Mouse (Mus musculus) frontal cortex, adult 2 months (tissue): ENCODE measurements around the gene Colgalt1. TPM values are rescaled to one million over a fixed set of nuclear protein-coding genes. Genes with fewer than 3 reads are reported as not detected.

Experiments used
- DNase-seq, 2 experiments: peaks; one replicate each; pipeline ENCODE4 v3.0.0; 2022; ENCODE audit warnings: low spot score in 1 of 2; ENCODE audit errors: extremely low spot score in 1 of 2
- polyA plus RNA-seq: library from polyadenylated mRNA; depleted of rRNA; stranded (reverse); fragments of >200 nt; gene quantifications from 2 replicates; pipeline ENCODE4 v1.2.3, GENCODE M21; 2012

The Colgalt1 gene
- polyA plus RNA-seq, 1 experiment: 104 TPM

DNA sequence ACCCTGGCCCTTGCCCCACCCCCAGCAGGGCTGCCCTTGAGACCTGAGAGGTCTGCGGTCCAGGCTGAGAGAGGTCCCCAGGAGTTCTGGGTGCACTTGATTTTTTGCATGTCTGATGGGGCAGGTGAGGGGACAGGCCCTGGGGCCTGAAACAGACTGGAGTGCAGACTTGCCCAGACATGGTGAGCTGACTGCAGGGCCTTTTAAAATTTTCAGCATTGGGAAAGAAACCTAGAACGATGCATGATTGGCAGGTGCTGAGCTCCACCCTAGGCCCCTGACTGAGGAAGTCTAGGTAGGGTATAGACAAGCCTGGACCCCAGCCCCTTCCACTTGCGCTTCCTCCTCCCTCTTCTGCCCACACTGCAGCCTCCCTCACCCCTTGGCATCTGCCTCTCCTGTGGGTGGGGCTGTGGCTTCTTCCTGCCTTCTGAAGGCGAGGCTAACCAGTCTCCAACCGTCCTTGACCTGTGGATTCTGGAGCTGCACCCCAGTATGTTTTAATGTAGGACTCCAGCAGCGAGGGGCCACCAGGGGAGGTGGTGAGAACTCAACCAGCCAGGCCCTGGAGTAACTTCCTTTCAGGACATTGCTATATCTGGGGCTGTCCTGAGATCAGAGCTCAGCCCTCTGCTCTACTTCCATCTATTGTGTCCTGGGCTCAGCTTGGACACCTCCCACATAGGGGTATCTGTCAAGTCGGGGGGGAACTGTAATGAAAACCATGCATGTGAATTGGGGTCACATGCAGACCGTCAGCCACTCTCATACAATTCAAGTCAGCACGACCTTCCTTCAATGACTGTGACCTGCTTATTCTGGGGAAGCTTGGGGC, 16.7 kb downstream of the Colgalt1 start:
- DNase-seq: no peak

DNA sequence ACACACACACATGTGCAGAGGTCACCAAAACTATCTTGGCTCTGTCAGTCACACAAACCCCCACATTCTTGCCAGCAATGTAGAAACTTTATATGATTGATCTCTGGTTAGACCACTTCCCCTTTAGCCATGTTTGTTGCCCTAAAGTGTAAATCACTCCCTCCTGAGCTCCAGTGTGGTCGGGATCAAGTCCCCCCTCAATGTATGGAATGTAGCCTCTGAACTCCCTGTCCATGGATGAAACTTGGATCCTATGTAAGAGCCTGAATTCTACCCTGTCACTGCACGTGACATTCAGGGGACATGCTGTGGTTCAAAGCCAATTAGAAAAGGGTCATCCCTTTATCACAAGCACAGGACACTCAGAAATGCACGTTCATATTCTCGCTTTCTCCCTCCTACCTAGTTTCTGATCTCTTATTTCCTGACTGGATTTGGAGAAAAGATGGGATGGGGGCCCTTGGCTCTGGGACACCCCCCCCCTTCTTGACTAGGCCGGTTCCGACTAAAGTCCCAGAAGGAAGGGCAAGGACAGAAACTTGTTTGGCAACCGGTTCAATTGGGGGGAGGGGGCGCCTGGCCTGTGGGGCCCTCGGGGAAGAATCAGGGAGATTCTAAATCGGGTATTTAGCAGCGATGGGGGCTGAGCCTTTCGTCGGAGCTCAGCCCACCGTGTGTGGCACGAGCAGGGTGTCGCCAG, 17.7 kb downstream of the Colgalt1 start:
- no peak for DNase-seq

DNA sequence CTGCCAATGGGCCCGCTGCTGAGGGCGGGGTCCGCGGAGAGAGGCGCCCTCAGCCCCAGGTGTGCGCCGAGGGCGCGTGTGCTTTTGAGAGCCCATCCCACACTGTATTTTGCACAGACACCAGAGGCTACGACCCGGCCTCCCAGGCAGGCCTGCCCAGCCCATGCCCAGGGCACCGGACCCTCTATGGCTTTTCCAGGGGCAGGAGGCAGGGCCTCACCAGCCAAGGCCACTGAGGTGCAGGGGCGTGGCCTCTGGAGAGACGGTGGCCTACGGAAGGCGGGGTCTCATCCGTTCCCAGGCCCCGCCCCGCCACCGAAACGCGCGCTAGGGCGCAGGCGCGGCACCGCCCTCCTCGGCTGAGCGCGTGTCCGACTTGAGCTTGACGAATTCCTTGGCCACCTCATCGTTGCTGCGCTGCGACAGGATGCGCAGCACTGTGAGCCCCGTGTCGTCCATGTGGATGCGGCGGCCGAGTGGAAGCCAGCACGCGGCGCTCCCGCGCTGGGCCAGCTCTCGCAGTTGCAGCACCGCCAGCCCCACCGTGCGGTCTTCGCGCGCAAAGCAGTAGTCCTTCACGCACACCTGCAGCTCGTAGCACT, 18.4 kb downstream of the Colgalt1 start:
- peak; percentile 84 to 91 for DNase-seq

DNA sequence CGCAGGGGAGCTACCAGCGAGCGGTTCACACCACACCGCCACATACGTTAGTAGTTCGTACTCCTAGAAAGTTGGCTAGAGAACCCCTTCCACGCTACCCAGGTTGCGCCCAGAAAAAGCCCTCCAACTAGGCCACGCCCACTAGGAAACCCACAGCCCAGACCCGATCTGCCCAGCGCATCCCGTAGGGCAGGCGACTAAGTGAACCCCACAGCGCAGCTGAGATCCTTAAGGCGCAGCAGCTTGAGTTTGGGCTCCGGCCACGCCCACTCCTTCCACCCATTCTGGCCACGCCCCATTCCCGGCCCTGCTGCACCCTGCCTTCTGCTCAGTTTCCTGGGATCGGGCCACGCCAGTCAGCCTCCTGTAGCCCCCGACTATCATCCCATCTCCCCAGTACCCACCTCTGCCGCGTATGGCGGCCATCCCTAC, 19.0 kb downstream of the Colgalt1 start:
- no peak for DNase-seq

DNA sequence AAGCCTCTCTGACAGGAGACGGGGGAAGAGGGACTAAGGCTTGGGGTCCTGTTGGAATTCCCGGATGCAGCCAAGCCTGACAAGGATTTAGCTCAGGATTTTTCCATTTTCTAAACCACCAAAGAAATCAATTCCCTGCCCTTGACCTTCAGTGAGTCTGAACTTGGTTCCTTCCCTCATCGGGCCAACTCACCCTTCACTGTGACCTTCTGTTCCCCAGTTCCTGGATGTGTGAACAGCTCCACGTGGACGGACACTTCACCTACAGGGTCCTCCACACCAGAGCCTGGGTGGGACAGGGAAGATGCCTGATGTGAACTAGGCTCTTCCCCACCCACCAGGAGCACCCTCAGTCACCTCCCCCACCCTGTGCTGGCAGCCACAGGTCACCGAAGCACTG, 20.0 kb downstream of the Colgalt1 start:
- no peak for DNase-seq

DNA sequence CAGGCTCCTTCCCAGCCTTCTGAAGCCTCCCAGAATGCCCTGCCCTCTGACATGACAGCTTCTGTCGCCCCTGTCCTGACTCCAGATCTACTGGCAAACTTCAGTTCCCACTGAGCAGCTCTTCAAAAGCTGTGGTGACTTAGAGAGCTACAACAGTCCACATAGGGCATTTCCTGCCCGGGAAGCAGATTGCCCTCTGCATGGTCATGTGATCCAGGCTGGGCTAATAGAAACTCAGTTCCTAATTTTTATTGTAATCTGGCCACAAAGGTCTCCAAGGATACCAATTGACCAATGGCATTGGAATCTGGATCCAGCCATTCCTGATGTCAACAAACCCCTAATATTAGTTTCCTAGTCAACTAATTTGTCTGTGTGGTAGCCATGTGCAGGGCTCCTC, 21.1 kb downstream of the Colgalt1 start:
- DNase-seq: no peak

DNA sequence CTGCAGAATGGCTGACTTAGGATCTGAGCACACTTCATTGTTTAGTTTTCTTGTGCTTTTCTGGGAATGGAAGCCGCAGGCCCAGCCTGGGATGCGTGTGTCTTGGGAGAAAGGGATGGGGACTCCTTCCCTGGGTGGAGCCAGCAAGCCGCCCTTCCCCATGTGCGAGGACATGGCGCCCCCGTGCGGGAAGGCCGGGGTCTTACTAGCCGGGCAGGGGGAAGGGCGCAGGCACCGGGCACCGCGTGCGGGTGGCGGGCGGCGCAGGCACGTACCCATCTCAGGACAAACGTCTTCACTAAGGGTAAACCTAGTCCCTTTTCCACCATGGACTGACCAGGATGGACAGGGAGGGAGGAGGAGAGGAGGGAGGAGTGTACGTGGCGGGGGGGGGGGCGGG, 22.4 kb downstream of the Colgalt1 start:
- no peak for DNase-seq

DNA sequence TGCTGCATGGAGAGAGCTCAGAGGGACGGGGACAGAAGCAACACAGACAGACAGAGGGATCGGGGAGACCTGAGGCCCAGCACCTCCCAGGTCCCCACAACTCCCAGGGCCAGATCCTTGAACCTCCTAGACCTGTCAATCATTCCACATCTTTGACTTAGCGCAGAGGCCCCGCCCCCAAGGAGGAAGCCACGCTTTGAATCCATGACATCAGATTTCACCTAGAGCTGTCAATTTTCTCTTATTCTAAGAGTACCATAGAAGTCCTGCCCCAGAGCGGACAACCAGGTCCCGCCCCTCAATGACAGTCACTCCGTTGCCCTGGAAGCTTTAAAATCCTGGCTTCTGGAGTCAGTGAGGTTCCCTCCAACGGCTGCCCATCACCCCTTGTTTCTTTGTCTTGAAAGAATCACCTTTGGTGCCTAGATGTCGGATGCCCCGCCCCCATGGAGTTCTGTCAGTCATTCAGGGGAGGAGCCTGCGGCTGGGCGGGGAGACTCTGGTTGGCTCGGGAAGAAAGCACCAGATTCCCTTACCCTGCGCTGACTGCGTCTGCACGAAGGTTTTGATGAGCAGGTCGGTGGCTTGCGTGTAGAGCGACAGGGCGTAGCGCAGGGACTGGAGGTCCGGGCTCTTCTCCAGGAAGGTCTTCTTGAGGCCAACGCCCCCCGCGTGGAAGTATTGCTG, 23.3 kb downstream of the Colgalt1 start:
- no peak for DNase-seq

DNA sequence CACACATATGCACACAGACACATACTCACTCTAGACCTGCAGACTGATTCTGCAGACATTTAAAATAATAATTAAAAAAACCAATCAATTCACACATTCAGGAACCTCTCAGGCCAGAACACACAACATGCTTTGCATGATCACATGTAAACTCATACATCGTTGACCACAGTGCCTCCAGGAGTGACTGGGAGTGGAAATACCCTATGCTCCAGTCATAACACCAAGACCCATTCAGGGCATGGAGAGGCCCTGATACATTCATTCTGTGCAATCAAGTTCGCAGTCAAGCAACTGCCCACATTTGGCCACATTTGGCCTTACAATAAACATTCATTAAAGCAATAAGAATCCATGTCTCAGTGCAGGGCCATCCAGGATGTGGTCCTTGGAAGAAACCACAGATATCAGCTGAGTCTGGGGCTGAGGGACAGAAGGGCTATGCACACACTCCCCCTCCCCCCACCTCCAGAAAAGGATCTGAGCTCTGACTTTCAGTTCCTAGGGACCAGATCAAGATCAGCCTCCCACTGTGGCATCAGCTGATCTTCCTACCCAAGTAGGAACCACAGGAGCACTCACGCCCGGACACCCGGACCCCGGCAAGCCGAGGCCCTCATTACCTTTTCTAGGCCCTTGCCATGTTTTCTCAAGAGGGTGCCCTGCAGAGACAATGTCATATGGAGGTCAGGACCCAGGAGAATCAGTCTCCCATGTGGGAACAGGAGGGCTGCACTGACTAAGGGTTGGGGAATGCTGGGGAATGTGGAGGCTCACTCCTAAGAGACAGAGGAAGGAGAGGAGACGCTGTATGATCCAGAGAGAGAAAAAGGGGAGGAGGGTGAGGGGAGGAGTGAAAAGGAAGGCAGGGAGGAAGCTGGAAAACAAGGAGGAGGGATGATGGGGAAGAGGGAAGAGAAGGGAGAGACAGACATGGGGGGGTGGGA, 26.6 kb downstream of the Colgalt1 start:
- no peak for DNase-seq

DNA sequence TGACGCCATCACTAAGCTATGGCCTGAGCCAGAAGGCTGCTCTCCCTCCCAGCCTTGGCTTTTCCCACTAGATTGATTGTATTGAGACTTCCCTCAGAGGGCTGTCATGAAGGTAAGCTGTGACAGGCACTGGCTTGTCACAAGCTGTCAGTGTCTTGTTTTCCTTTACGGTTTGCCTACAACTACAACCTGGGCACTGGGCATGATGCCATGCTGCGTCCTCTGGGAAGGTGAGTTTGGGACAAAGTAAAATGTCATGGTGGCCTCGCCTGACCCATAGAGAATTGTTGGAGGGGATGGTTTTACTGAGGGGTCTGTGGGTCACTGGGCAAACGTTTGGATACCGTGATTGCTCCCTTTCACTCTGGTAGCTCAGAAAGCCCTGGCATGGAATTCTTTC, 27.5 kb downstream of the Colgalt1 start:
- DNase-seq: no peak

DNA sequence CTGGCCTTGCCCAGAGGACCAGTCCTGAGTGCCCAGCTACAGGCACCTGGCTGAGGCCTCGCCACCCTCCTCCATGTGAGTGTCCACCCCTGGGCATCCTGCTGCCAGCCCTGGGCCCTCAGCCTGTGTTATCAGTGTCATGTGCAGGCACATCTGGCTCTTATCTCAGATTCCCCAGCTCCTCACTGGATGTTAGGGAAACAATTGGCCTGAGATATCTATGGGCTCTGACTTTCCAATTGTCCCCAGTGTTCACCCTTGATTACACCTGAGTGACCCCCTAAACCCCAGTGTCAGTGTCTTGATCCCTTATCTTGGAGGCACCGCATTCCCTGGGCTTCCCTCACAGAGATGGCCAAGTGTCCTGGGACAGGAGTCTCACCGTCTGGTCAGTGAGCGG, 28.5 kb downstream of the Colgalt1 start:
- no peak for DNase-seq

DNA sequence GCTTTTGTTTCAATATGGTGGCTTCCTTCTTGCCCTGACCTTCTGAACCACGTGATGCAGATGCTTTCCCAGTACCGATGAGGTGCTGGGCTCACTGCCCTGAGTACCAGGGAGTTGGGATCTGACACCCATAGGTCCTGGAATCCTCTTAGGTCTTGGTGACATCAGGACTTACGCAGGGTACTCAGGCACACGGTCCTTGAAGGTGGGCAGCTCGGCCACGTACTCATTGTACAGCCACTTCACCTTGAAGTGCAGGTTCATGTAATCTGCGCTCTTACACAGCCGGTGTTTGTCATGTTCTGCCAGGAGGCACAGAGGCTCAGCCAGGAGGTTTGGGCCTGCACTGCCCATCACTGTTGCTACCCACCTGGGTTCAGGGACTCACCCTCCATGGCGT, 34.7 kb downstream of the Colgalt1 start:
- no peak for DNase-seq

DNA sequence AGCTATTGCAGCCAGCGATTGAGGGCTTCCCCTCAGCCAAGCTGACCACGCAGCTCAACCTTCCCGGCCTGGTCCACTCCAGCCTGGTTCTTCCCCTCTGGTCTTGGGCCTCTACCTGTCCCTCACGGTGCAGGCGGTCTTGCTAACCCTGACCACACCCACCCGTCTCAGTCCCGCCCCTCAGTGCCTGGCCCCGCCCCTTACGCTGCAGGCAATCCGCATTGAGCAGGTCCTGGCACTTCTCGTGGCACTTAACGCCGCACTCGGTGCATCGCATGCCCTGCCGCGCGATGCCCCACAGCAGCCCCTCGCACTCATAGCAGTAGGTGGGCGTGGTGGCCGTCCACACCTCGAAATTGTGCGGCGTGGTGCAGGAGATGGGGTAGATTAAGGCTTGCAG, 43.8 kb downstream of the Colgalt1 start:
- no peak for DNase-seq

DNA sequence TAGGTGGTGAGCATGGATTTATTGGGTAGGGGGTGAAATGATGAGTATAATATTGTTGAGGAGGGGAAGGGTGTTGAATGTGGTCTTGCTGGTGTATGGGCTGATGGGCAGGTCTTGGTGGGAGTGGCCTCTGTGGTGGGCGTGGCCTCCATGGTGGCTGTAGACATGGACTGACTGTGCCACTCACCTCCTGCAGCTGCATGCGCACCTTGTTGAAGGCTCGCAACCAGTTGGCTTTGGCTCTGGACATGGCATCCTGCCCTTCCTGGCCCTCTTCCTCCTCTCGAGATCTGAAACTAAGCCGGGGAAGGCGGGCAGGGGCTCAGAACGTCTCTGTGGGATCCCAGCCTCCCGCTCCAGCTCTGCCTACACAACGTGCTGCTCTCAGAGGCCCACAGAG, 47.0 kb downstream of the Colgalt1 start:
- DNase-seq: no peak

DNA sequence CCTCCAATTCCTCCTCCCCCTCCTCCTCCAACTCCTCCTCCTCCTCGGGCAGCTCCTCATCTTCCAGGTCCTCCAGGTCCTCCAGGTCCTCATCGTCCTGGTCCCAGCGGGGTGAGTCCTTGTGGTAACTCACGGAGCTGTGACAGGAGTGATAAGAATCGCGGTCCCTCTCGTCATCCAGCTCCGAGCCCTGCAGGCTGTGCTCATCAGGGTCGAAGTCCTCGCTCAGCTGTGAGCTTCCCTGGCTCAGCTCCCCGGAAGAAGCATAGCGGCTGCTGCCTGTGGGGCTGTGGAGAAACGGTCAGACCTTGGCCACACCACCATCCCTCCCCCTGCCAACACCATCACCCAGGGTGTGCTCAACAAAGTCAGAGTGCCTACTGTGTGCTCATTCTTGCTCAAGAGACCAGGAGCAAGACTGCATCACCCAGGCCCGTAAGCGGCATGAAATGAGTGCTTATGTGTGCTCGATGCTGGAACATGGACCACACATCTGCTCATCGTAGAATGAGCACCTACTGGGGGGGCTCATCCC, 47.8 kb downstream of the Colgalt1 start:
- DNase-seq: no peak

DNA sequence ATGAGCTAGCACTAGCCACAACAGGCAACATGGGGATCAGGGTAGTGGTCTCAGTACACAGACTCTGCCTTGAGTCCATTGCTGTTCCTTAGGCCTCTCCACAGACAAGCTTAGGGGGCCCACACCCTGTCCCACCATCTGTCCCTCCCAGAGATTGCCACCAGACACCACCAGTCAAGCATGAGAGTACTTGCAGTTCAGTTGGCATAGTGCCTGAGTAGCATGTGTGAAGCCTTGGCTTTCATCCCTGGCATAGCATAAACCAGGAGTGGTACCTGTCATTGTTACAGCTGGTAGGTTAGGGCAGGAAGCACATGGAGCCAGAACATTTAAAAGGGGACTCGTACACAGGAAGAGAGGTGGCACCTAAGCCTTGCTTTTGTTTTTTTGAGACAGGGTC, 49.0 kb downstream of the Colgalt1 start:
- no peak for DNase-seq

DNA sequence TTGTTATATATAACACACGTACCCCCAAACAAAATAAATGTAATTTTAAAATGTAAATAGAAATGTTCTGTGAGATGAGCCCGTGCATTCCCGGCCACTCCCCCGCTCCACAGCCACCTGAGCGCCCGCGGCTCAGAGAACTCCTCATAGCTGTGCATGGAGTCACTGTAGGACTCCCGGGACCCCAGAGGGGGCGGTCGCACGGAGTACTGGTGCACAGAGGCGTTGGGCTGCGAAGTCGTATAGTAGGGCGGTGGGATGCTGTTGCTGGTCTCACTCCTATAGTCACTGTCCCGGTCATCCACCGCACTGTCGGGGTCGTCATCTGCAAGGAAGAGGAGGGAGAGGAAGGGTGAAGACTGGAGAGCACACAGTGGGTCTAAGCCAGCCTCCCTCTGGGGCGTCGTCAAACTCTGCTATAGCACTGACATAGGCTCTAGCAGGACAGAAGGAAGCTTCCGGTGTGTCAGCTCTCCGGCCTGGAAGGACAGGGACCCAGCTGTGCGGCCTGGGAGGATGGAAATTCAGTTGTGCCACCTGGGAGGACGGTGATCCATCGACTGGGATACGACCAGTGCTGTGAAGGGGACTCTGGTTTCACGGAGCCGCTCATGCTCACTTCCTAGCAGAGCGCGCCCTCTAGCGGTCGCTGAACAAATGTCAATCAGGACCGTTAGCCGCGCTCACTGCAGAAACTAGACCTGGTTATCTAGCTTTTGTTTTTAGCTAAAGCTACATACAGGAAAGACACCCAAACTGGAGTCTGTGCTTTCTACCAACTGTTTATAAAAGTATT, 49.7 kb downstream of the Colgalt1 start:
- DNase-seq: peak; percentile 67 to 93

DNA sequence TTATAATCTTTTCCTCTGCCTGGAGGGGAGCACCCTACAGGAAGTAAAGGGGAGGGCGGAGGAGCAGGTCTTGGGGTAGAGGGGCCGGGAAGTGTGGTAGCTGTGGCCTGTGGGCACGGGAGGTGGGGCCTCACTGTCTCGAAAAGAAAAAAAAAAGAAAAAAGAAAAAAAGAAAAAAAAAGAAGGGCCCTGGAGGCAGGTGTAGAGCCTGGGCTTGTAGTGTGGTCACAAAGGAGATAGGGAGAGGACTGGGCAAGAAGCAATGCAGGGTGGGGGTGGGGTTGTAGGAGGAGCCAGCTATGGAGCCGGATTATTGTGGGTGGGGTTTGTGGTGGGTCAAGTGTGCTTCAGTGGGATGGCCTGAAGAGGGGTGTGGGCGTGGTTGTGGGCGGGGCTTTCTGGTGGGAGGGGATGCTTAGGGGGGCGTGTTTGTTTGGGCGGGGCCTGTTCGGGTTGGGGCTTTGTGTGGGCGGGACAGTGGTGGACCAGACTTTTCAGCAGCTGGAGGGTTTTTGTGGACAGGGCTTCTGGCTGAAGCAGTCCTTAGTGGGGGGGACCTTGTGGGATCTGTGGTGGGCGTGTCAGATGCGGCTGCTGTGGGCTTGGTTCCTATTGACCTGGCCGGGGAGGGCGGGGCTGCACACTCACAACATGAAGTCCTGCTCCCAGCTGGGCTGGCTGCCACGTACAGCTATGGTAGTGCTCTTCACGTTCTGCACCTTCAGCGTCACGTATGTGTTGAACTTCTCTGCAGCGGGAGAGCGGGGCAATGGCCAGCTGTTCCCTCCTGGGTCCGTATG, 54.7 kb downstream of the Colgalt1 start:
- DNase-seq: no peak
